Mouse (Mus musculus): Measurements from ENCODE around the gene Kdm2b. TPM values are rescaled to one million over a fixed set of nuclear protein-coding genes. Genes with fewer than 3 reads are reported as not detected.

Kdm2b gene
- total and polyA plus RNA-seq, 3 experiments: 29.2 to 48.9 TPM; not detected in 1

DNA sequence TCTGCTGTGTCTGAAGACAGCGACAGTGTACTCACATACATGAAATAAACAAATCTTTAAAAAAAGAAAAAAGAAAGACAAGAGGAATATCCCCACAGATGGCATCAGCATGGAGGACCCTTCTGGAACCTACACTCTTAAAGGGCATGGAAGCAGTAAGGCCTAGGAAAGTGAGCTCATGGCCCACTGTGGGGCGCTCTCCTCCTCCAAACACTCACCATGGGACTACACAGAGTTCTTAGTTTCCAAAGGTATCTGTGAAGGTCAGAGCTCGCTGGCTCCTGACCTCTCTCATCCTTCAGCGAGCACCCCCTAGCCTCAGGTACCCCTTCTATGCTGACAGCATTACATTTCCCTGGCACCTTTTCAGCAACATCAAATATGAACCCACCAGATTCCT, 53.8 kb downstream of the Kdm2b start:
- no peaks in the 10 kb centered on the region for H3K27me3 ChIP-seq (ENCODE audit: control insufficient read depth in 1 of 2, insufficient read depth in 2 of 2, low read length in 2 of 2)
- no peak overlapping the region for H3K9ac ChIP-seq (ENCODE audit: control insufficient read depth, low read depth, low read length, poor library complexity, severe bottlenecking)
- no peak overlapping the region for H3K27ac ChIP-seq (ENCODE audit: control insufficient read depth, low read depth, low read length)
- H3K4me3 ChIP-seq (ENCODE audit: control insufficient read depth in 1 of 2, insufficient read depth in 1 of 2, low read depth in 2 of 2, low read length in 2 of 2): no peak overlapping the region
- DNase-seq (ENCODE audit: low read depth, low spot score): no peak
- no peaks in the 10 kb centered on the region for H3K36me3 ChIP-seq (ENCODE audit: control insufficient read depth in 1 of 2, insufficient read depth in 2 of 2, low read length in 2 of 2)
- TF ChIP-seq NELFE (IDR thresholded peaks at IDR 0.05; ENCODE audit: low read depth, low read length) (no peak), UBTF (IDR thresholded peaks at IDR 0.05; ENCODE audit: borderline replicate concordance, insufficient read depth, low read depth, low read length) (no peak), SMC3 (IDR thresholded peaks at IDR 0.05; ENCODE audit: low read depth, low read length) (peak; percentile 27; the same call in 1 of the 2 replicates), CTCF (IDR thresholded peaks at IDR 0.05 in 2 of 3, conservative IDR thresholded peaks at IDR 0.05 in 1 of 3; ENCODE audit: control insufficient read depth in 1 of 3, insufficient read depth in 1 of 3, low read depth in 2 of 3, low read length in 3 of 3, poor library complexity in 1 of 3, severe bottlenecking in 1 of 3) (peak in 2 of 3 experiments; percentile 29 to 41; a peak in 3 of 6 replicates), CHD1 (IDR thresholded peaks at IDR 0.05; ENCODE audit: low read depth, low read length) (no peak), HCFC1 (IDR thresholded peaks at IDR 0.05; ENCODE audit: low read depth, low read length) (no peak), POLR2A (IDR thresholded peaks at IDR 0.05; ENCODE audit: control insufficient read depth in 1 of 2, insufficient read depth in 1 of 2, low read depth in 1 of 2, low read length in 2 of 2, poor library complexity in 1 of 2) (no peak), ZC3H11A (IDR thresholded peaks at IDR 0.05; ENCODE audit: low read depth, low read length) (peak; percentile 10; the same call in 1 of the 2 replicates), ZNF384 (IDR thresholded peaks at IDR 0.05; ENCODE audit: low read depth, low read length) (no peak), RAD21 (IDR thresholded peaks at IDR 0.05; ENCODE audit: low read depth, low read length) (peak; percentile 32), MEF2A (IDR thresholded peaks at IDR 0.05; ENCODE audit: extremely low read depth, insufficient replicate concordance, low read depth, low read length, poor library complexity, severe bottlenecking) (no peak), USF1 (IDR thresholded peaks at IDR 0.05; ENCODE audit: low read depth, low read length) (no peak), E2F4 (IDR thresholded peaks at IDR 0.05; ENCODE audit: borderline replicate concordance, low read depth, low read length) (no peak), USF2 (IDR thresholded peaks at IDR 0.05; ENCODE audit: borderline replicate concordance in 1 of 2, insufficient read depth in 1 of 2, low read depth in 1 of 2, low read length in 2 of 2) (no peak)
- peaks cover 0 to 5% of the 10 kb centered on the region in 2 experiments; a peak in 1 of 4 replicates for H3K4me1 ChIP-seq (ENCODE audit: control insufficient read depth in 1 of 2, insufficient read depth in 2 of 2, low read length in 2 of 2)
- no peaks in the 10 kb centered on the region for H3K9me3 ChIP-seq (replicated peaks; ENCODE audit: insufficient read depth, low read length)
- H3K79me2 ChIP-seq (ENCODE audit: control insufficient read depth, insufficient read depth, low read length, poor library complexity): no peaks in the 10 kb centered on the region

- Histone ChIP-seq H3K9ac (ENCODE audit: control insufficient read depth, low read depth, low read length, poor library complexity, severe bottlenecking) (no peak overlapping the region), H3K27ac (ENCODE audit: control insufficient read depth, low read depth, low read length) (no peak overlapping the region), H3K36me3 (ENCODE audit: control insufficient read depth in 1 of 2, insufficient read depth in 2 of 2, low read length in 2 of 2) (no peaks in the 10 kb centered on the region; a peak in 1 of 4 replicates)
Observed at GRCm38 (mm10) chr5:122930991-122931390, 58.6 kb downstream of the Kdm2b start.

More at GRCm38 (mm10) chr5:122930991-122931390, 58.6 kb downstream of the Kdm2b start:
- Histone ChIP-seq H3K79me2 (ENCODE audit: control insufficient read depth, insufficient read depth, low read length, poor library complexity) (no peaks in the 10 kb centered on the region), H3K27me3 (ENCODE audit: control insufficient read depth in 1 of 2, insufficient read depth in 2 of 2, low read length in 2 of 2) (no peaks in the 10 kb centered on the region), H3K4me3 (ENCODE audit: control insufficient read depth in 1 of 2, insufficient read depth in 1 of 2, low read depth in 2 of 2, low read length in 2 of 2) (no peak overlapping the region), H3K4me1 (ENCODE audit: control insufficient read depth in 1 of 2, insufficient read depth in 2 of 2, low read length in 2 of 2) (peaks cover 5 to 7% of the 10 kb centered on the region in 2 experiments; a peak in 3 of 4 replicates), H3K9me3 (replicated peaks; ENCODE audit: insufficient read depth, low read length) (no peaks in the 10 kb centered on the region)
- DNase-seq (ENCODE audit: low read depth, low spot score): no peak
- TF ChIP-seq CHD1 (IDR thresholded peaks at IDR 0.05; ENCODE audit: low read depth, low read length) (no peak), POLR2A (IDR thresholded peaks at IDR 0.05; ENCODE audit: control insufficient read depth in 1 of 2, insufficient read depth in 1 of 2, low read depth in 1 of 2, low read length in 2 of 2, poor library complexity in 1 of 2) (no peak), POLR2AphosphoS5 (IDR thresholded peaks at IDR 0.05; ENCODE audit: borderline replicate concordance, low read depth, low read length) (no peak), ZKSCAN1 (IDR thresholded peaks at IDR 0.05; ENCODE audit: low read depth, low read length) (no peak), MAFK (IDR thresholded peaks at IDR 0.05; ENCODE audit: borderline replicate concordance, low read depth, low read length) (no peak), NRF1 (IDR thresholded peaks at IDR 0.05; ENCODE audit: insufficient read depth, low read depth, low read length, poor library complexity, severe bottlenecking) (no peak), MEF2A (IDR thresholded peaks at IDR 0.05; ENCODE audit: extremely low read depth, insufficient replicate concordance, low read depth, low read length, poor library complexity, severe bottlenecking) (no peak), CTCF (IDR thresholded peaks at IDR 0.05 in 2 of 3, conservative IDR thresholded peaks at IDR 0.05 in 1 of 3; ENCODE audit: control insufficient read depth in 1 of 3, insufficient read depth in 1 of 3, low read depth in 2 of 3, low read length in 3 of 3, poor library complexity in 1 of 3, severe bottlenecking in 1 of 3) (no peak), EP300 (IDR thresholded peaks at IDR 0.05; ENCODE audit: low read depth in 1 of 2, low read length in 2 of 2) (no peak), MYC (IDR thresholded peaks at IDR 0.05; ENCODE audit: low read depth, low read length) (no peak), USF1 (IDR thresholded peaks at IDR 0.05; ENCODE audit: low read depth, low read length) (no peak)

Data from MEL (cell line).